Mouse (Mus musculus): ENCODE measurements around the gene Slc51b. TPM values are rescaled to one million over a fixed set of nuclear protein-coding genes. Genes with fewer than 3 reads are reported as not detected.

The Slc51b gene
- polyA plus RNA-seq, 1 experiment from 2014 or later = not detected

Other genes starting within 250 kb of the Slc51b start
- gene Parp16, start 227.6 kb downstream of the Slc51b start, polyA plus RNA-seq (2016; fragmentation: Nextera tagmentation; extraction: Ambion mirVana) = 5.7 and 5.9 TPM in 2 replicates
- gene Cilp, start 157.8 kb downstream of the Slc51b start, polyA plus RNA-seq (2016; fragmentation: Nextera tagmentation; extraction: Ambion mirVana) = 0.65 and 0.68 TPM in 2 replicates
- 50.7 and 52.8 TPM in 2 replicates for gene Clpx, start 128.7 kb downstream of the Slc51b start, polyA plus RNA-seq (2016; fragmentation: Nextera tagmentation; extraction: Ambion mirVana)
- gene Pdcd7, start 76.9 kb downstream of the Slc51b start, polyA plus RNA-seq (2016; fragmentation: Nextera tagmentation; extraction: Ambion mirVana) = 11.9 and 12.1 TPM in 2 replicates
- 0.27 and 0.73 TPM in 2 replicates for gene Ubap1l, start 61.9 kb downstream of the Slc51b start, polyA plus RNA-seq (2016; fragmentation: Nextera tagmentation; extraction: Ambion mirVana)
- 0.72 and 0.74 TPM in 2 replicates for gene Kbtbd13, start 31.3 kb downstream of the Slc51b start, polyA plus RNA-seq (2016; fragmentation: Nextera tagmentation; extraction: Ambion mirVana)
- gene Rasl12, start 24.4 kb downstream of the Slc51b start, polyA plus RNA-seq (2016; fragmentation: Nextera tagmentation; extraction: Ambion mirVana) = 6.4 and 7.2 TPM in 2 replicates
- gene Mtfmt, start 12.8 kb upstream of the Slc51b start, polyA plus RNA-seq (2016; fragmentation: Nextera tagmentation; extraction: Ambion mirVana) = 22.0 and 22.2 TPM in 2 replicates
- 116 and 118 TPM in 2 replicates for gene Spg21, start 38.0 kb upstream of the Slc51b start, polyA plus RNA-seq (2016; fragmentation: Nextera tagmentation; extraction: Ambion mirVana)
- 0.18 and 0.28 TPM in 2 replicates for gene Ankdd1a, start 97.2 kb upstream of the Slc51b start, polyA plus RNA-seq (2016; fragmentation: Nextera tagmentation; extraction: Ambion mirVana)
- 9.0 and 9.1 TPM in 2 replicates for gene Plekho2, start 157.1 kb upstream of the Slc51b start, polyA plus RNA-seq (2016; fragmentation: Nextera tagmentation; extraction: Ambion mirVana)
- 28.8 and 33.7 TPM in 2 replicates for gene Pif1, start 164.2 kb upstream of the Slc51b start, polyA plus RNA-seq (2016; fragmentation: Nextera tagmentation; extraction: Ambion mirVana)
- gene Rbpms2, start 206.7 kb upstream of the Slc51b start, polyA plus RNA-seq (2016; fragmentation: Nextera tagmentation; extraction: Ambion mirVana) = 9.9 and 10.5 TPM in 2 replicates
- gene Oaz2, start 245.0 kb upstream of the Slc51b start, polyA plus RNA-seq (2016; fragmentation: Nextera tagmentation; extraction: Ambion mirVana) = 247 and 249 TPM in 2 replicates